Mouse (Mus musculus): ENCODE measurements around the gene Fer. TPM values are rescaled to one million over a fixed set of nuclear protein-coding genes. Genes with fewer than 3 reads are reported as not detected.

Fer gene
- total RNA-seq, 2 experiments from 2014 or later = 9.5 to 10.9 TPM

DNA sequence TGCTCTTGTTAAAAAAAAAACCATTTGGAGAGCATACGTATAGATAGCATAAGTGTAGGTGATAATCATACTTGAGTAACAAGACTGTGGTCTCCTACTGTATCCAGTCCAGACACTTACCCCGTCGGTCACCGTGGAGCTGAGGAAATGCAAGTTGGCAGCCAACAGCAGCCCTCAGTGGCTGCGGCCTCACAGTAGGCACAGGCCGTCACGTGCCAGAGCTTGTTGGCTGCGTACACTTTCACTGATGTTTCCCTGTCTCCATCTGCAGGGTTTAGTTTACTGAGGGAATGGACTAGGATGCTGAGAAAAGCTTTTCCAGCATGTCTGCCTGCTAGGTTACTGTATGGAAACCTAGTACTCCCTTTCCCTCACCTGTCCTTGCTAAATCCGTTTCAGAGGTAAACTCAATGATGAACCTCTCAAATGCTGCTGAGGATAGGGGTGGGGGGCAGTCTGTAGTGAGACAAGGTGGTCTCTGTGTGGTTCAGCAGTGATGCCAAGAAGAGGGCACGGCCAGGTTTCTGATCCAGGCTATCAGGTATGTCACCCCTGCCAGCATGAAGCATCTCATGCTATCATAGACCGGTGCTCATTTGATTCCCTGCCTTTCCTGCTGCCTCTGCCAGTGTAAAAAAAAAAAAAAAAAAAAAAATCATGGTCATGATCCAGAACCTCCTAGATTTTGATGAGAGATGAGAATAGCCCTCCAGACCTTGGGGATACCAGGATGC is 224.2 kb downstream of the Fer start:
- no peak for DNase-seq

DNA sequence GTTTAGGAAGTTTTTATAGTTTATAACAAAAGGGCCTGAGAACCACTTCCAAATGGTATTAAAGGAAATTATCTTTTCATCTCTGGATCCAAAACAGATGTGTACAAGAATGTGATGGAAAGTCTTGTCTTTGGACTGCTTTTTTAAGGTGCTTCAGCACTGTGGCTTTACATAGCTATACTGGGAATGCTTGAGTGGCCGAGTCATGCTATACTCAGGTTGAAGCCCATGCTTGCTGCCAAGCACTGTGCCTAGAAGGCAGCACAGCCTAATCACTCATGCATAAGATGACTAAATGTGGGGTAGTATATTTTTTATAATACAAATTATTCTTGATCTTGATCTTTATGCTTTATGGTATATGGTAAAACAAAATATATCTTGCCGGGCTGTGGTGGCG is 225.0 kb downstream of the Fer start:
- DNase-seq = no peak

DNA sequence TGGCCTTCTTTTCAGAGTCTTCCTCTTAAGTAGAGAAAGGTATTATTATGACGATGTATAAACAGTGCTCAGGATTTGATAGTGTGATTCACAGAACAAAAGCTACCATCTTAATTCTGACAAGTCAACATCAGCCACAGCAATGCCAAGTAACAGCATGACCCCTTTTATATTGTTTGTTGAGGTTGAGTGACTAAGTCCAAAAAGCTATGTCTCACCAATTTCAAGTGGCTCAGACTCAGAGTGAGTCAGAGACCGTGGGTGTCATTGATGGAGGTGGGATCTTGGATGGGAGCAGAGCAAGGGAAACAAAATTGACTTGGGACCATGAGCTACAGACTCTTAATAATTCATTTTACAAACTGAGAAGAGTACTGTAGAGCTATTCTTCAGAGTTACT is 230.9 kb downstream of the Fer start:
- DNase-seq = no peak

DNA sequence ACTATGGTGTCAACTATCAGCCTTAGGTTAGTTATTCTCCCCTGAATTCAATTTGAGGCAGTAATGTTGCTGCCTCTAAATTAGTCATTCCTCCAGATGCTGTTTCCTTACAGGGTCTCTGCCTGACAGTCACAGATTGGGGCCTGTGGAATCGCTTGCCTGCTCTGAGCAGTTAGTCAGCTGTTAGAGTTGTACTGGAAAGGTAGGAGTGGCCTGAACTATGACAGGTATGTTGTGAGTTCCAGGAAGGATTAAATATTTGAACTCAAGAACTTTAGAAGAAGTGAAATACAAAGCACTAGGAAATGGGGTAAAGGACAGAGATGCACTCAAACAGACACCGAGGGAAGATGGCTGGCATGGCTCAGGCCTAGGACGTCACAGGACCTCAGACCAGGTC is 233.9 kb downstream of the Fer start:
- no peak for DNase-seq

DNA sequence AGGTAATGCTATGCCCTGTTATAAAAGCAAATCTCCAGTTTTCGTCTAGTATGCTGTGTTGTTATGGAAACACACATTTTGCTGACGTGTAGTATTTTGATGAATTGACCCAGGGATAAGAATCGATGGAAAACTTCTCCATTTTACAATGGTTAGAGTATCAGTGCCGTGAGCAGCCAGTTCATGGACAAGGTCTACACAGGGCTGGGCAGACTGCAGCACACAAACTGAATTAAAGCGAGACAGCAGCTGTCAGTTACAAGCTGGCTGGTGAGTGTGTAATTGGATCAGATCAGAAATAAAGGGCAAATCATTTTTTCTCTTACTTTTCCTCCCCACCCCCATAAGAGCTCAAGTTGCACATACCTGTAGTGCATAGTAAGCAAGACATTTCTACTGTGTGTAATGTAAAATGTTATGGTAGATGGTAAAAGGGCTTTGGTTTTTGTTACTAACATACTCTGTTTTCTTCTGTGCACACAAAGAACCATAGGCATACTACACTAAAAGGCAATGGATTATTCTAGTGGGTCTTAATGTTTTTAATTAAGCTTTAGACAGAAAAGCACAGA is 235.0 kb downstream of the Fer start:
- DNase-seq = no peak

DNA sequence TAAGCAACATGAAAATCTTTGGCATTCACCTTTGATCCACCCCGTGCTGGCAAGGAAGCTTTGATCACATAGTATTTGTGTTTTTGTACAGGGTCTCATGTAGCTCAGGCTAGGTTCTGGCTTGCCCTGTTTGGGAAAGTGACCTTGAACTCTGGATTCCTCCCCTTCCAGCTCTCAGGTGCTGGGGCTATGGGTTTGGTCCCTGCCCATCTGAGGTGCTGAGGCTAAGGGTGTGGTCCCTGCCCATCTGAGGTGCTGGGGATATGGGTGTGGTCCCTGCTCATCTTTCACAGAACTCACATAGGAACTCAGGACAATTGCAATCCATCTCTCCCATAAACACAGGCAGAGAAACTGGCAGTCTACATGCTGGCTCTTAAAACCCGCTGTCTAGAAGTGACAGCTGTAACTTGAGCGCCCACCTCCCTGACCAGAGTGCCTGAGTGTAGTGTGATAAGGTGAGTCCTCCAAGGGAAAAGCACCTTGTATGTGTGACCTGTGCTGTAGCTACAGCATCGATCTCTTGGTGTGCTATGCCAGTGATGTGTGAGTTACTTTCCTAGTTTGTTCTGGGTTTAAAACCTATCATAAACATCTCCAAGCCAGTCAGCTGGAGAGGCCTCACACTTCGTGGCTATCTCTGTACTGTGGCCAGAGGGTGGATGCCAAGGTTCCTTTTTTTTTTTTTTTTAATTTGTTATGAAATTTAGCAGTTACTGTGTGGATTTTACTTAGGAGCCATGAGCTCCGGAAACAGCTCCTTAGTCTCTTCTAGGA is 236.7 kb downstream of the Fer start:
- DNase-seq = no peak

DNA sequence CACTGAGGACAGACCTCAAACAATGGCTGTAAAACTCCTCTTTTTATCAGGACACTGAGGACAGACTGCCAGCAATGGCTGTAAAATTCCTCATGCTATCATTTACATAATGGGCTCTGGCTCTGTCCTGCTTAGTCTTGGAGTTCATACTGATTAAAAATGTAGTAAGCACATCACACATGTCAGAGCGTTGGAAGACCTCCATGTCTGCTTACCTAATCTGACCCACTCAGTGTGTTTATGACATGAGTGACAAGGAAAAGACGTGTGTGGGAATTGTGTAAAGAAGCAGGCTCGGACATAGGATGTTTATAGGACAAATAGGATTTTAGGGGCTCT is 237.3 kb downstream of the Fer start:
- DNase-seq = no peak

DNA sequence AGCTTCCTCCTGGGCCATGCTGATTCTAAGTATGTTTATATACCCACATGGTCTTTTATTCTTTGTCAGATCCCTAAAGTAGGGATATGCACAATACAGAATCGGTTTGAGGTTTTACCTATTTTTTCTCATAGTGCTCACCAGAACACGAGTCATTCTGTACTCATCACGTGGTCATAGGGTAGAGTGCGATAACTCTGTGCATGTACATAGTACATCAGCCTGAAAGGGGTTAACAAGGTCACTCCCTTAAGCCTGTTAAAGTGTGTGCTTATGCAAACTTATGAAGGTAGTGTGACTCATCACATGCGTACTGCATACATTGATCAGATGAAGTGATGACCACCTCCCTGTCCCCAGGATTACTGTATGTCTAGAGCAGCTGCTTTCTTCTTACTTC is 245.9 kb downstream of the Fer start:
- no peak for DNase-seq

DNA sequence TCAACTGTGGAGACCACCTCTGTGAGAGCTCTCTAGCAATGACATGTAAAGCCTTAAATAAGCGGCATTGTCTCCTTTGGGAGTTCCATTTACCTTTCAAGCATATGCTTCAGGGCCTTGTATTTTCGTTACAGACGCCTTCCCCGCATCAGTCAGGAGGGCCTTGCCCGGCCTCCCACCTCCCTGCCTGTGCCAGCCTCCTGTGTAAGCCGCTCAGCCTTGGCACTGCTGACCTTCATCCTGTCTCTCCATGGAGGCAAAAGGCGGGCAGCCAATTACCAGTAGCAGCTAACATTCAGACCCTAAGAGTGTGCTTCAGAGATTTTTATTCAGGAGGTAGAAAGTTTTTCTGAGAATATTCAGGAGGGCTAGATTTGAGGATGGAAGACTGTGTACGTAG is 247.0 kb downstream of the Fer start:
- no peak for DNase-seq

DNA sequence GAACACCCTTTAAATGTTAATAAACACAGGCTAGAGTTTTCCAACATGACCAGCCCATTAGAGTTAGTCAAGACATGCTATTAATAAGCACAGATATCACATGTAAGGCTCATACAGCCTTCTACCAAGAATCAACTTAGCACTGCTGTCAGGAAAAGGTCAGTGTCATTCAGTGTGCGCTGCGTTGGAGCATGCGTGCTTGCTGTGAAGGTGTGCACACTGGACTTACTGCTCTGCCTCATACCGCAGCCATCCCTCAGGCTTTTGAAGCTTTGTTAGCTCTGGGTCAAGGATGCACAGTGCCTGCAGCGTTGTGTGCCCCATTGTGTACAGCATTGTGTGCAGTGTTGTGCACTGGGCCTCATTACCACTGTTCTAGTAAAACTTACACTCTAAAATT is 250.8 kb downstream of the Fer start:
- DNase-seq = no peak

DNA sequence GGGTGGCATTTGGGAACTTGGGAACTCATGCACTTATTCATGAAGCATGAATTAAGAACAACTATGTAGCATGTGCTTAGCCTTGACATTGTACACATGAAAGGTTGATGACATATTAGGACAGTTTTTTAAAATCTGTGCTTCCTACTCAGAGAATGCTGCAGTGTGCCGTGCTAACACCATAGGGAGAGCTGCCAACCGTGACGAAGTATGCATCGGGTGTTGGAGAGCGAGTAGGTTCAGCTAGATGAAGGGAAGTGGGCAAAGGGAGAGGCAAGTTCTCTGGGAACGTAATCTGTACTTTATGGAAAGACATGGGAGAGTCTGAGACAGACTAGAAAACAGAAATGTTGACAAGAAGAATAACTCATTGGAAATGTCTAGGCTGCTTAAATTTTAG is 253.9 kb downstream of the Fer start:
- no peak for DNase-seq

DNA sequence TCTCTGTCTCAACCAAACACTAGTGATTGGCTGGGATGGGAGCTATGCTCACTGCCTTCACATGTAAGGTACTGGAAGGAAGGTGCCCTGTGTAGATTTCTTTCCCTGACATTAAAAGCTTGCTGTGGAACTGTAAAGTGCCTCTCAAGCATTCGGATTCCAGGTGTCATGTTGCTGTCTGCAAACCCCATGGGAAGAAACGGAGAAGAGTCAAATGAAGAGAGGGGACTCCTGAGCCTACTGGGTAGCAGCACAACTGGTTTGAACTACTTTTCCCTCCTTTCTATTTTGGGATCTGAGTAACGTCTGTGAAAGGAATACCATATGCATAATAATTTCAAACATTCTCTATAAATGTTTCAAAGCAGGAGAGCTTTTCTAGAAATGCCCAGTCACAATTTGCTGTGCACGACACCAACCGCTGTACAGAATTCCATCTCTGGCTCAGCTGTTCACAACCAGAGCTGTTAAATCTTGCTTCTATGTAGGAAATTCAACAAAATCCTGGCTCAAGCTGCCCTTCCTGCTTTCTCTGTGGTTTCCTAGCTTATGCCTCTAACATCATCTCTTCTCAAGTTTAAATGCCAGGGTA is 256.9 kb downstream of the Fer start:
- no peak for DNase-seq

DNA sequence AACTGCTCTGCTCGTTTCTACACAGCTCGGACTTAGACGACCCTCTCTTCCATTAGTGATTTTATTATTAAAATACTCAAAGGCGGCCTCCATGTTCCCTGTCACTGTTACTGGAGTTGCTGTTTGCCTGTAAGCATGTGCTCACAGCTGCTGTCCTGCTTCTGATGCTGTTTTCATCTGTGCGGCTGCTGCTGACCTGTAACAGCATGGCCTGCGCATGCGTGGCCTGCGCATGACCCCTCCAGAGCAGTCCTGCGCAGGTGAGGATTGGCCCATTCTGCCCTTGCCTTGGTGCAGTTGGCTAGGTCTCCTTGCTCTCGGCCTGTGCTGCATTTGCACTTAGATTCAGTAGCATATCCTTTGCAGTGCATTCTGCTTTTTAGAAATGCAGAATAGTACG is 259.7 kb downstream of the Fer start:
- DNase-seq = no peak

DNA sequence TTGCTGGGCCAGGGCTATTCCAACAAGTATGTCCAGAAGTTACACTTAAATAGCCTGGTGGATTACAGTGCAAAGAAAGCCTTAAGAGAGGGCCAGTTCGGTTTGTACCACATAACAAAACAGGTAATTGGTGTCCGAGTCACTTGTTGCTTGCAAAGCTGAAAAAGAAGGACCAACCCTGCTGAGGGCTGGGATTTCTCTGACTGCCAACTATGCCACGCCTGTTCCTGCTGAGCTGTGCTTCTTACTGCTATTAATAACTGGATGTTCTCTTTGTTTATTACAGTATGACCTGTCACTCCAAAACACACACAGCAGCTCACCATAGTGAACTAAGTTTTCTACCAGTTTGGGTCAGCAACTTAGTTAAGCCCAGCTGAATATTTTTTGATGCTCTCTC is 260.9 kb downstream of the Fer start:
- peak; percentile 50 for DNase-seq

DNA sequence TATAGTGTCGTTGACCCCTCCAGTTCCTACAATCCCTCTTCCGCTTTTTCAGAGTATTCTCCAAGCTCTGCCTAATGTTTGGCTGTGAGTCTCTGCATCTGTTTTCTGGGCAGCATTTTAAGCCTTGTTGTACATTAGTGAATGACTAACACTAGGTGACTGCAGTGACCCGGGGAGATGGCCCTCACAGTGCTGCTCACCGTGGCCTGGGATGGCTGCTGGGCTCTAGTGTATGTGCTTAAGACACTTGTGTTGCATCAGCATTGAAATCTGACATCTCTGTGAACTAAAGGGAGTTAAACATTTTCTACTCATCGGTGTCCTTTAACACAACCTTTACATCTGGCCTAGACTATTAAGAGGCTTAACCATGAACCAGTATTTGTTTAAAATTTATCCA is 264.0 kb downstream of the Fer start:
- DNase-seq = no peak

DNA sequence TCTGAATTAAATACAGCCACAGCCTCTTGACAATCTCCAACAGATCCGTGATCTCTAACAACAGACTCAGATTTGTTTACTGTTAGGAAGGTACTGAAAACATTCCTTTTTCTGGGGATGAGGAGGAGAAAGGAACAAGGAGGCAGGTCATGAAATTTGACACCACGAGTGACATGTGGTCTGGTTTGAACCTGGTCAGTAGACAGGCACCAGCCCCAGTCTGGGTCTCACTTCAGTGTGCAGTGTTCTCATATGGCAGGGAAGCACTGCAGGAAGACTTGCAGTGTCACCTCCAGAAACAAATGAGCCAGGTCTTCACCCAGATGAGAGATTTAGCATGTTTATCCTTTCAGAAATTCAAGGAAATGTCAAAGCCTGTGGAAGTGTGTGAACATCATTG is 266.9 kb downstream of the Fer start:
- no peak for DNase-seq

DNA sequence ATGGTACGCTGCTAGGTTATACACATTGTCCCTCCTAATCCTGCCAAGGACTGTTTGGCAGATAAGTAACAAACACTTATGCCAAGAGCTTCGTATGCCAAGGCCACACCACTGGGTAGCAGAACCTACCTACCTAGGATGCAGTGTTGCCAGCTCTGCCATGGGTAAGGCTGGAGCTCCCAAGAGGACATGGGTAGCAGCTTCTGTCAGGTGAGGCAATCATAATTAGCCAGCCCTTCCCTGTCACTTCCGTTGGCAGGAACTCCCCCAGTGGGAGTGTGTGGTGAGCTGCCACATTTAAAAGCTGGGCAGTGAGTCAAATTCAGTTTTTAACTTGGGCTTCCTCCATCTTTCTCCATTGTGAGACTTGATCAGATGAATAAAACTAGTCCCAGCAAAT is 267.5 kb downstream of the Fer start:
- no peak for DNase-seq

DNA sequence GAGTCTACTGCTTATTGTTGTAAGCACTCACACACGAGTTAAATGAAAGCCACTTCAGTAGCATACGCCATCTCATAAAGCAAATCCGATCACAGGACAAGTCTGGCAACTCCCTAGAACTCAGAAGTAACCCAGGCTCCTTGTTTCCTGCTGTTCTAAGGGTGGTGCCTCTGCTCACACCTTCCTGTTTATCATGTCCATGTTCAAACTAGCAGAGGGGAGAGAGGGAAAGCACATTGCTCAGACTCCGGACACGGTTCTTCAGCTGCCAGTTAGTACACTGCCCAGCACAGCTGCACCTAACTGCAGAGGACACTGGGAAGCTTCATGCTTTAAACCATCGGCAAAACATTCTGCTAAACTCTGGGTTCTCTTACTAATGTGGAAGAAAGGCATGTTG is 269.3 kb downstream of the Fer start:
- no peak for DNase-seq

DNA sequence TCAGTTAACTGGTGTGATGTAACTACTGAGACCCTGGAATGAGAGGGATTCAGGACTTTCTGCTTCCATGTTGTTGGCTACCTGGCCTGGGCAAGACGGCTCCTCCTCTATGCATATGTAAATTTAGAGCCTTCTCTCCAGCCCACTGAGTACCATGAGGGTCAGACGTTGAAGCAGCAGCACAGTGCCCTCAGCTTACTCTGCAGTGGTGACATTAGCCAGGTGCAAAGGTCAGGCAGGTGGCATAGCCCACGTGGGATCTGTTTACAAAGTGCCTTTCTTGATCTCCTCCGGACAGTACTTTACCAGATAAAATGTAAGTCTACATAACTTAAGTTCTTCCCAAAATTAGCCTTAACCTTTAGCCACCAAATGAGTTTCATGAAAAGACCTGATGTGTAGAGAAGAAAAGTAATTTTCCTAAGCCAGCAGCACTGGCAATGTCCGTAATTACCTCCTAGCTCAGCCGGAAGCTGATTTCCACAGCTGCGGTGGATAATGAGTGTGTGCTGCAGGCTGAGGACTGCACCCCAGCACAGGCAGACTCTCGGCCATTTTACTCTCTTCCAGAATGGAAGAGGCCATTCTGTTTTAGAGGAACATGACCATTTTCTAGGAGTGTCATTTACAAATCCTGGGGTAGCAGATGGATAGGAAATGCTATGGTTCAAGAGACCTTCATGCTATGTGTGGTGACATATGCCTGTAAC is 273.2 kb downstream of the Fer start:
- DNase-seq = no peak

DNA sequence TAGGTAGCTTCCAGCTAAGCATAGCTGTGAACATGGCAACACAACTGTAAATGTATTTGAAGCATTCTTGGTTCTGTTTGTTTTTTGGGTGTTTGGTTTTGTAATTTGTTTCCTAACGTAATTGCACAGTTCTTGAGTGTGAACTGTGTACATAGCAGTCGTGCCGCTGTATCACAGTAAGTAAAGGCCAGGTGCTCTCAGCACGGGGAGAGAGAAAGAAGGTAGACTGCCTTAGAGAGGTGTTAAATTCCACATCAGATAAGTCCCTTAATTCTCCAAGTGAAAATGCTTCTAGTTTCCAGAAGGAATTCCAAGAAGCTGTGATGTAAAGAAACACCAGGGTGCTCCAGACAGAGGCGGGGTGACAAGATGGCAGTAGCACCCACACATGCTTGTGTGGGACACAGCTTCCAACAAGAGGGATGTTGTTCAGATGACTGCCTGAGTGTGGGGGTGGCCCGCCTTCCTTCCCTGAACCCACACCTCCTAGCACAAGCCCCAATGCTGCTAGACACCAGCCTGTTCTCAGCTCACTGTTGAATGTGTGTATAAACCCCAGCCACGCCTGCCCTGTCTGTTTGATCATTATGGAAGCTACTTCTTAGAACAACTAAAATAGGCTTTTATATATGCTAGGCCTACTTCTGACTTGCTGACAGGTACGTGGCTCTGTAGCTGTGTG is 275.3 kb downstream of the Fer start:
- no peak for DNase-seq

DNA sequence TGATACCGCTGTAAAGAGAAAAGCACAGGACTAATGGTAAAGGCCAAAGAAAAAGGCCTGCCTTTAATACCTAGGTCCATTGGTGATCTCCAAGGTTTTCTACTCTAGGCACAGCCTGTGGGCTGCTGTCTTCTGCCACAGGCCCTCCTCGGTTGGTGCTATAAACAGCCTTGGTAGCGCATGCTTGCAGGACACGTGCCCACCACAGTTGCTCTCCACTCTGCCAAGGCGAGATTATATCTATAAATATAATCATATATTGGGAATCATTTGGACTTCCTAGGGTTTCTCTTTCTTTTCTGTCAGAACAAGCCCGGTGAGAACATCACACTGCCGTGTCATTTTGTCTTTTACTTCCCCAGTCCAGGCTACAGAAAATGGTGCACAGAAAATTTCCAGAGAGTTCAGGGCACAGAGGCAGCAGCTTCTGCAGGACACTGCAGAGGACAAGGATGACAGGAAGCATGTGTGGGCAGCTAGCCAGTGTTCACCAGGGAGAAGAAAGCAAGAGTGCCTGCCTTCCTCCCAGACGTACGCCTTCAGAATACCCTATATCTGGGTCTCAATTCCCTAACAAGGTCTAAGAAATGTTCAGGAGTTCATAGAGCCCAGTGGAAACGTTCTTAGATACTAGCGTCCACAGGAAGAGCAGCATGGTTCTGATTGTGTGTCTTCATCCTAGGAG is 276.5 kb downstream of the Fer start:
- DNase-seq = no peak

All from gastrocnemius, postnatal 25 days (tissue).